Mouse (Mus musculus): ENCODE measurements around the gene 1810065E05Rik. TPM values are rescaled to one million over a fixed set of nuclear protein-coding genes. Genes with fewer than 3 reads are reported as not detected.

1810065E05Rik gene
- not detected in 2 replicates for polyA plus RNA-seq (2016; fragmentation: Nextera tagmentation; extraction: Ambion mirVana)

- WGBS: 77% methylated on average over 1 of the region's 1 CpGs
- Histone ChIP-seq H3K9me3 (no peaks in the 10 kb centered on the region), H3K4me3 (no peak within 1 kb of the TSS), H3K36me3 (no peaks in the 10 kb centered on the region), H3K27ac (no peak within 1 kb of the TSS), H3K4me1 (replicated peaks) (0 out of 2 replicates have a peak, but pooled peaks cover 2% of the 10 kb centered on the region), H3K27me3 (ENCODE audit: insufficient read depth, poor library complexity, severe bottlenecking) (no peaks in the 10 kb centered on the region)
- no peak for DNase-seq (ENCODE audit: low spot score)
Observed at GRCm38 (mm10) chr11:58420815-58421214, at the start of gene 1810065E05Rik. Gene 1810065E05Rik (plus strand): TSS chr11:58421111.

- Histone ChIP-seq H3K4me3 (no peak overlapping the region), H3K27me3 (ENCODE audit: insufficient read depth, poor library complexity, severe bottlenecking) (no peaks in the 10 kb centered on the region), H3K9me3 (no peaks in the 10 kb centered on the region), H3K27ac (no peak overlapping the region), H3K4me1 (replicated peaks) (no peaks in the 10 kb centered on the region), H3K36me3 (no peaks in the 10 kb centered on the region)
- WGBS: 85% methylated on average over 2 of the region's 2 CpGs
- DNase-seq (ENCODE audit: low spot score): no peak
Observed at GRCm38 (mm10) chr11:58377273-58377672, 43.6 kb upstream of the 1810065E05Rik start.

GRCm38 (mm10) chr11:58377686-58378085, 43.2 kb upstream of the 1810065E05Rik start:
- Histone ChIP-seq H3K27me3 (ENCODE audit: insufficient read depth, poor library complexity, severe bottlenecking) (no peaks in the 10 kb centered on the region), H3K27ac (no peak overlapping the region), H3K9me3 (no peaks in the 10 kb centered on the region), H3K36me3 (no peaks in the 10 kb centered on the region), H3K4me3 (no peak overlapping the region), H3K4me1 (replicated peaks) (no peaks in the 10 kb centered on the region)
- no peak for DNase-seq (ENCODE audit: low spot score)
- 66% methylated on average over 1 of the region's 1 CpGs for WGBS

- Histone ChIP-seq H3K4me1 (replicated peaks) (no peaks in the 10 kb centered on the region), H3K9me3 (no peaks in the 10 kb centered on the region), H3K36me3 (no peaks in the 10 kb centered on the region), H3K27ac (no peak within 1 kb of the TSS), H3K4me3 (no peak within 1 kb of the TSS), H3K27me3 (ENCODE audit: insufficient read depth, poor library complexity, severe bottlenecking) (no peaks in the 10 kb centered on the region)
- no peak for DNase-seq (ENCODE audit: low spot score)
- 92% methylated on average over 3 of the region's 3 CpGs for WGBS
Observed at GRCm38 (mm10) chr11:58378763-58379278, 42.1 kb upstream of the 1810065E05Rik start, which contains the start of gene Lypd8. Gene Lypd8 (plus strand): TSS chr11:58379043.

- no peak overlapping the region for H3K27ac ChIP-seq
- no peaks in the 10 kb centered on the region for H3K36me3 ChIP-seq
- DNase-seq (ENCODE audit: low spot score): no peak
- H3K4me3 ChIP-seq: no peak overlapping the region
- no peaks in the 10 kb centered on the region for H3K27me3 ChIP-seq (ENCODE audit: insufficient read depth, poor library complexity, severe bottlenecking)
- 90% methylated on average over 1 of the region's 1 CpGs for WGBS
- no peaks in the 10 kb centered on the region for H3K9me3 ChIP-seq
- no peaks in the 10 kb centered on the region for H3K4me1 ChIP-seq (replicated peaks)
Observed at GRCm38 (mm10) chr11:58379516-58379915, 41.4 kb upstream of the 1810065E05Rik start.

GRCm38 (mm10) chr11:58382471-58382870, 38.4 kb upstream of the 1810065E05Rik start:
- no peak for DNase-seq (ENCODE audit: low spot score)
- Histone ChIP-seq H3K4me3 (no peak overlapping the region), H3K9me3 (no peaks in the 10 kb centered on the region), H3K27me3 (ENCODE audit: insufficient read depth, poor library complexity, severe bottlenecking) (no peaks in the 10 kb centered on the region), H3K36me3 (no peaks in the 10 kb centered on the region), H3K4me1 (replicated peaks) (no peaks in the 10 kb centered on the region), H3K27ac (no peak overlapping the region)
- 90% methylated on average over 6 of the region's 6 CpGs for WGBS

GRCm38 (mm10) chr11:58399985-58400645, 20.8 kb upstream of the 1810065E05Rik start:
- Histone ChIP-seq H3K9me3 (no peaks in the 10 kb centered on the region), H3K27me3 (ENCODE audit: insufficient read depth, poor library complexity, severe bottlenecking) (no peaks in the 10 kb centered on the region), H3K36me3 (no peaks in the 10 kb centered on the region), H3K4me1 (replicated peaks) (peaks cover 7% of the 10 kb centered on the region; the same call in 1 of the 2 replicates), H3K27ac (no peak overlapping the region), H3K4me3 (no peak overlapping the region)
- DNase-seq (ENCODE audit: low spot score): no peak
- WGBS: 60% methylated on average over 6 of the region's 6 CpGs

GRCm38 (mm10) chr11:58400655-58401054, 20.3 kb upstream of the 1810065E05Rik start:
- Histone ChIP-seq H3K27ac (no peak overlapping the region), H3K36me3 (no peaks in the 10 kb centered on the region), H3K9me3 (no peaks in the 10 kb centered on the region), H3K4me1 (replicated peaks) (peaks cover 7% of the 10 kb centered on the region; the same call in 1 of the 2 replicates), H3K27me3 (ENCODE audit: insufficient read depth, poor library complexity, severe bottlenecking) (no peaks in the 10 kb centered on the region), H3K4me3 (no peak overlapping the region)
- DNase-seq (ENCODE audit: low spot score): no peak
- WGBS: 61% methylated on average over 5 of the region's 5 CpGs

GRCm38 (mm10) chr11:58408066-58408465, 12.8 kb upstream of the 1810065E05Rik start:
- Histone ChIP-seq H3K27ac (no peak overlapping the region), H3K36me3 (no peaks in the 10 kb centered on the region), H3K9me3 (no peaks in the 10 kb centered on the region), H3K4me1 (replicated peaks) (no peaks in the 10 kb centered on the region), H3K4me3 (no peak overlapping the region), H3K27me3 (ENCODE audit: insufficient read depth, poor library complexity, severe bottlenecking) (no peaks in the 10 kb centered on the region)
- WGBS: 91% methylated on average over 3 of the region's 3 CpGs
- no peak for DNase-seq (ENCODE audit: low spot score)

GRCm38 (mm10) chr11:58418336-58418735, 2.6 kb upstream of the 1810065E05Rik start:
- 87% methylated on average over 3 of the region's 3 CpGs for WGBS

GRCm38 (mm10) chr11:58432259-58432658, 11.3 kb downstream of the 1810065E05Rik start, which contains the start of gene Gm12253:
Gene Gm12253 (plus strand): TSS chr11:58432559.
- Histone ChIP-seq H3K4me1 (replicated peaks) (no peaks in the 10 kb centered on the region), H3K27ac (no peak within 1 kb of the TSS), H3K36me3 (no peaks in the 10 kb centered on the region), H3K27me3 (ENCODE audit: insufficient read depth, poor library complexity, severe bottlenecking) (no peaks in the 10 kb centered on the region), H3K4me3 (no peak within 1 kb of the TSS), H3K9me3 (no peaks in the 10 kb centered on the region)
- 89% methylated on average over 3 of the region's 3 CpGs for WGBS
- DNase-seq (ENCODE audit: low spot score): no peak

More at GRCm38 (mm10) chr11:58418336-58418735, 2.6 kb upstream of the 1810065E05Rik start:
- no peaks in the 10 kb centered on the region for H3K27me3 ChIP-seq (ENCODE audit: insufficient read depth, poor library complexity, severe bottlenecking)
- DNase-seq (ENCODE audit: low spot score): no peak
- no peaks in the 10 kb centered on the region for H3K36me3 ChIP-seq
- no peak overlapping the region for H3K27ac ChIP-seq
- no peak overlapping the region for H3K4me3 ChIP-seq
- H3K9me3 ChIP-seq: no peaks in the 10 kb centered on the region
- 0 out of 2 replicates have a peak, but pooled peaks cover 2% of the 10 kb centered on the region for H3K4me1 ChIP-seq (replicated peaks)

- WGBS: 78% methylated on average over 5 of the region's 5 CpGs
- no peak overlapping the region for H3K27ac ChIP-seq
- no peaks in the 10 kb centered on the region for H3K36me3 ChIP-seq
- no peak overlapping the region for H3K4me3 ChIP-seq
- no peaks in the 10 kb centered on the region for H3K9me3 ChIP-seq
- no peak for DNase-seq (ENCODE audit: low spot score)
- no peaks in the 10 kb centered on the region for H3K4me1 ChIP-seq (replicated peaks)
- H3K27me3 ChIP-seq (ENCODE audit: insufficient read depth, poor library complexity, severe bottlenecking): no peaks in the 10 kb centered on the region
Observed at GRCm38 (mm10) chr11:58437866-58438265, 17.0 kb downstream of the 1810065E05Rik start.

- Histone ChIP-seq H3K4me1 (replicated peaks) (no peaks in the 10 kb centered on the region), H3K4me3 (no peak within 1 kb of the TSS), H3K9me3 (peaks cover 9% of the 10 kb centered on the region; the same call in 1 of the 2 replicates), H3K27me3 (ENCODE audit: insufficient read depth, poor library complexity, severe bottlenecking) (no peaks in the 10 kb centered on the region), H3K36me3 (no peaks in the 10 kb centered on the region), H3K27ac (no peak within 1 kb of the TSS)
- DNase-seq (ENCODE audit: low spot score): no peak
- 92% methylated on average over 9 of the region's 9 CpGs for WGBS
Observed at GRCm38 (mm10) chr11:58452759-58453158, 31.8 kb downstream of the 1810065E05Rik start, which contains the start of gene Lypd9. Gene Lypd9 (minus strand): TSS chr11:58452923.

Measured in hindbrain, embryonic 10.5 days (tissue).